Mouse (Mus musculus): ENCODE measurements around the gene Polr3h.

- no peak for TF ChIP-seq CTCF (IDR thresholded peaks at IDR 0.05; ENCODE audit: control insufficient read depth, insufficient read depth, low read length)
- no peak for TF ChIP-seq POLR2A (IDR thresholded peaks at IDR 0.05; ENCODE audit: borderline replicate concordance, control insufficient read depth, low read depth, low read length)
Measured at GRCm38 (mm10) chr15:81950716-81951115, 24.7 kb upstream of the Polr3h start.
